Mouse (Mus musculus) hindbrain, embryonic 15.5 days (tissue): ENCODE results near the gene Endou. TPM values are rescaled to one million over a fixed set of nuclear protein-coding genes. Genes with fewer than 3 reads are reported as not detected.

Experiments
- ATAC-seq: fragments of 200-750 bp; cut with Nextera tagmentation; 2 replicates; pipeline ENCODE4 v1.8.0; 2017; ENCODE audit warnings: low read depth, moderate number of reproducible peaks, moderate TSS enrichment; ENCODE audit not compliant: low FRiP score
- H3K27ac ChIP-seq: fragments of 300-500 bp; sonication (generic); replicated peaks from 2 replicates; pipeline ENCODE4 v1.5.1; 2015; ENCODE audit warnings: mild to moderate bottlenecking, inconsistent platforms
- H3K27me3 ChIP-seq: fragments of 300-500 bp; sonication (generic); 2 replicates; pipeline ENCODE4 v1.6.1; 2015; ENCODE audit warnings: control low read depth, inconsistent platforms
- H3K36me3 ChIP-seq: fragments of 300-500 bp; sonication (generic); 2 replicates; pipeline ENCODE4 v1.6.1; 2015; ENCODE audit warnings: control low read depth, inconsistent platforms
- H3K4me1 ChIP-seq: fragments of 300-500 bp; sonication (generic); replicated peaks from 2 replicates; pipeline ENCODE4 v1.6.1; 2015; ENCODE audit warnings: control low read depth, inconsistent platforms
- H3K4me2 ChIP-seq: fragments of 300-500 bp; sonication (generic); 2 replicates; pipeline ENCODE4 v1.6.1; 2015; ENCODE audit warnings: moderate library complexity, mild to moderate bottlenecking, inconsistent platforms
- H3K4me3 ChIP-seq: fragments of 300-500 bp; sonication (generic); 2 replicates; pipeline ENCODE4 v1.5.1; 2015; ENCODE audit warnings: mild to moderate bottlenecking, inconsistent platforms
- H3K9ac ChIP-seq: fragments of 300-500 bp; sonication (generic); 2 replicates; pipeline ENCODE4 v1.6.1; 2015; ENCODE audit warnings: inconsistent platforms
- H3K9me3 ChIP-seq: fragments of 300-500 bp; sonication (generic); 2 replicates; pipeline ENCODE4 v1.6.1; 2016; ENCODE audit warnings: control low read depth, inconsistent platforms
- WGBS: fragments of 180-500 bp; shearing (Covaris S2); methylation state at CpG from one replicate; pipeline ENCODE4 v1.1.7; 2015; 5-methylcytosine and 5-hydroxymethylcytosine counted together
- polyA plus RNA-seq: library from polyadenylated mRNA; unstranded; fragments of >200 nt; fragmentation: Nextera tagmentation; extraction: Ambion mirVana; gene quantifications from 2 replicates; pipeline ENCODE4 v1.2.1, GENCODE M21; 2015

Endou gene
- polyA plus RNA-seq, 1 experiment from 2014 or later, result 0.30 TPM

DNA sequence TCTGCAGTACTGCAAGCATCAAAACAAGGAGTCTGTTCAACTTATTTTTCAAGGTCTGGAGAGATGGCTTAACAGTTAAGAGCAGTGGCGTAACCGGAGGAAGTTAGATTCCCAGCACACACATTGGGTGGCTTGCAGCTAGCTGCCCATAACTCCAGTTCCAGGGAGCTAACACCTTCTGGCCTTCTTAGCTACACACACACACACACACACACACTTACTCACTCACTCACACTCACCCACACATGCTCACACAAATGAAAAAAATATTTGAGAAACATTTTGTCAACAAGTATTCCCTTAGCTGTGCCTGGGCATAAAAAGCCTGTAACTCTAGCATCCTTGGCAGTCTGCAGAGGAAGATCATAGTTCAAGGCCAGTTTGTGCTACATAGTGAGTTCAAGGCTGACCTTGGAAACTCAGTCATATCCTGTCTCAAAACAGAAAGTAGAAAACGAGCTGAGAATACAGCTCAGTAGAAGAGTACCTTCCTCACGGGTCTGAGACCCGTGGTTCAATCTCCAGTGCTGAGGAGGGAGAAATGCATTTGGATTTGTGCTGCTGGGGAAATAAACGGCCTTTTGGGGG lies 5.8 kb downstream of the Endou start:
- no peak for ATAC-seq
- no peaks in the 10 kb centered on the region for H3K27me3 ChIP-seq
- H3K4me3 ChIP-seq, result no peak overlapping the region
- H3K4me2 ChIP-seq, result no peak overlapping the region
- no peak overlapping the region for H3K9ac ChIP-seq
- WGBS, result 86% methylated on average over 6 of the region's 6 CpGs
- peaks cover 3% of the 10 kb centered on the region; the same call in 1 of the 2 replicates for H3K4me1 ChIP-seq
- no peaks in the 10 kb centered on the region for H3K9me3 ChIP-seq
- no peak overlapping the region for H3K27ac ChIP-seq
- H3K36me3 ChIP-seq, result no peaks in the 10 kb centered on the region

DNA sequence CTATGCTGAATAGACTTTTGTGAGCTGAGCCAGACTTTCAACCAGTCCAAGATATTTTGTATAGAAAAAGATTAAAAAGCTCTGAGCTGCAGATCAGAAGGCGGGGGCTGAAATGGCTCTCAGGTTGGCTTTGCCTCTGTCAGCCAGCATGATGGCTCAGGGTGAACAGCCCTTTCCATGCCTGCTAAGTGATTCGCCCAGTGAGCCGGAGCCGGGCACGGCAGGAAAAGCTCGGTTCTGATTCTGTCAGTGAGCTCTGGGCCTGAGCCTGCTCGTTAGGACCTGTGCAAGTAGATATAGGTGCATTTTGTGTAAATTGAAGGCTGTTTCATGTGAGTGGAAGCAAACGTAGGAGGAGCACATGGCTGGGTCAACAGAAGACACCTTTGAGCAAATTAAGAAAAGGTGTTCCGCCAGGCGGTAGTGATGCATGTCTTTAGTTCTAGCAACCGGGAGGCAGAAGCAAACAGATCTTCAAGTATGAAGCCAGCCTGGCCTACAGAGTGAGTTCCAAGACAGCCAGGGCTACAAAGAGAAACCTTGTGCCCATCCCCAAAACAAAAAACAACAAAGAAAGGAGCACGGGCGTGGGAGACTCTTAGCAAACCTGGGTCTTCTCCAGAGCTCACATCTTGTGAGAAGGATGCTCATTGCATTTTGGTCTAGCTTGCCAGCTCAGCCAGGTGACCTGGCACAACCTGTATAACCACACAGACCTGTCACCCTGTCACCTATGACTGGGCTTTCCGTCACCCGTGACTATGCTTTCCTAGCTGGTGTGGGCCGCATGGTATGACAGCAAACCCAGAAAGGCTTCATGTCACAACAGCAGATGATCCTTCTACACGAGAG lies 6.6 kb downstream of the Endou start:
- Histone ChIP-seq H3K27me3 (no peaks in the 10 kb centered on the region), H3K4me2 (no peak overlapping the region), H3K4me1 (peaks cover 3% of the 10 kb centered on the region; the same call in 1 of the 2 replicates), H3K9me3 (no peaks in the 10 kb centered on the region), H3K4me3 (no peak overlapping the region), H3K36me3 (no peaks in the 10 kb centered on the region), H3K27ac (peak overlapping the region; percentile 23; the same call in 1 of the 2 replicates), H3K9ac (no peak overlapping the region)
- WGBS, result 89% methylated on average over 17 of the region's 17 CpGs
- ATAC-seq, result no peak

DNA sequence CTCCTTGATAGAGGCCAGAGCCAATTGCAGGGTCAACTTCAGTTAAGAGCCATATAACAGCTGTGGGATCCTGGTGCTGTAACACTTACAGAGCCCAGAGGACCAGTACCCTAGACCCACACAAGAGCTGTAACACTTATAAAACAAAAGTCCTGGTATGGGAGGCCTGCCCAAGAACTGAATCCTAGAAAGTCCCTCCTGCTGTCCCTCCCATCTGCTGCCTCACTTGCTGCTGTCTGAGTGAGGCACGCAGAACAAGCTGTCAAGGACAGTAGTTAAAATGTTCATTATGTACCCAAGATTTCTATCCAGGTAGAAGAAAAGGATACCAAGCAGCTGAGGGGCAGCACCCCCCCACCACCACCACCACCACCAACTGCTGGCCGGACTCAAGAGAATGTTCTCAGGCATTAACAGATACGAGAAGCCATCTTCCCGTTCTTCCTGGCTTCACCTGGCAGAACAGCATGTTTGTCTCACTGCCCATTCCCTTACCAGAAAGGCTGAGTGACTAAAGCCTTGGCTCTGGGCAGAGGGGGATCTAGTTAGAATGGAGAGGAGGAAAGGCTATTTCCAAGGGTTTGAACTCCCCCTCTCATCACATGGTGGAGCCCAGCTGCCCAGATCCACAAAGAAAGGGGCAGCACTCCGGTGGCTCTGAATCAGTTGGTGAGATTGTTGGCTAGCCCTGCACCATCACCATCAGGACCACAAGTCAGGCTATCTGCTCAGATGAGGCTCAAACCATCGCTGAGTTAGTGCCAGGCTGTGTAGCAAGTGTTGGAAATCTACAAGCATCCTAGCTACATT lies 7.4 kb downstream of the Endou start:
- no peak overlapping the region for H3K4me2 ChIP-seq
- H3K9ac ChIP-seq, result no peak overlapping the region
- H3K4me1 ChIP-seq, result no peaks in the 10 kb centered on the region; the same call in 1 of the 2 replicates
- H3K27me3 ChIP-seq, result no peaks in the 10 kb centered on the region
- H3K9me3 ChIP-seq, result no peaks in the 10 kb centered on the region
- no peaks in the 10 kb centered on the region for H3K36me3 ChIP-seq
- H3K4me3 ChIP-seq, result no peak overlapping the region
- 85% methylated on average over 6 of the region's 6 CpGs for WGBS
- ATAC-seq, result no peak
- H3K27ac ChIP-seq, result no peak overlapping the region

DNA sequence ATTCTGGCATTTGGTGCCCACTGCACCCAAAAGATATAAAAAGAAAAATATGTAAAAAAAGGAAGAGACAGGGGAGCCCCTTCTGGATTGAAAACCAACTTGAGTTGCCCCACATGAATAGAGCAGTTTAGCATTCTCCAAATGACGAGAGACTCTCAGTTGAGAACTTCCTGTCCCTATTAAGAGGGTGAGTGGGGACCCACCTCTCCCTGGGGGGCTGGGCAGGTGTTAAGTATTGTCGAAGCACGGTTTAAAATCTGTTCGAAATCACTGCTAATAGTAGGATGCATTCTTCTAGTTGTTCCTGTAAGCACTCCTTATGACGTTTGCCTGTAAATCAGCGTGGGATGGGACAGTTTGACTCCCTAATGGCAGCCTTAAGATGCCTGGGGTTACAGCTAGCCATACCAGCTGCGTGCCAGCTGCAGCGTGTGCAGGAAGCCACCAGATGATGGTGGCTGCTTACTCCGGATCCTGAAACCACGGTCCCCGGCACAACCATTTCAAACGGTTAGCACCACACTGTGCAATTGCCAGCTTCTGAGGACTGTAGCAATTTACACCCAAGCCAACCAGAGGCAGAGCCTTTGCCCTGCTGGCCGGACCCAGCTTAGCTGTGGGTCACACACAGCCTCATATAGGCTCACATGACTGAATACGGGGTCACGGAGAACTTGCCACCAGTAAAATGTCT lies 10.0 kb downstream of the Endou start:
- H3K36me3 ChIP-seq, result no peaks in the 10 kb centered on the region
- no peak overlapping the region for H3K27ac ChIP-seq
- no peak overlapping the region for H3K9ac ChIP-seq
- 67% methylated on average over 15 of the region's 15 CpGs for WGBS
- no peak overlapping the region for H3K4me2 ChIP-seq
- no peaks in the 10 kb centered on the region for H3K27me3 ChIP-seq
- ATAC-seq, result no peak
- H3K4me3 ChIP-seq, result no peak overlapping the region
- H3K9me3 ChIP-seq, result no peaks in the 10 kb centered on the region
- H3K4me1 ChIP-seq, result no peaks in the 10 kb centered on the region; the same call in 1 of the 2 replicates

DNA sequence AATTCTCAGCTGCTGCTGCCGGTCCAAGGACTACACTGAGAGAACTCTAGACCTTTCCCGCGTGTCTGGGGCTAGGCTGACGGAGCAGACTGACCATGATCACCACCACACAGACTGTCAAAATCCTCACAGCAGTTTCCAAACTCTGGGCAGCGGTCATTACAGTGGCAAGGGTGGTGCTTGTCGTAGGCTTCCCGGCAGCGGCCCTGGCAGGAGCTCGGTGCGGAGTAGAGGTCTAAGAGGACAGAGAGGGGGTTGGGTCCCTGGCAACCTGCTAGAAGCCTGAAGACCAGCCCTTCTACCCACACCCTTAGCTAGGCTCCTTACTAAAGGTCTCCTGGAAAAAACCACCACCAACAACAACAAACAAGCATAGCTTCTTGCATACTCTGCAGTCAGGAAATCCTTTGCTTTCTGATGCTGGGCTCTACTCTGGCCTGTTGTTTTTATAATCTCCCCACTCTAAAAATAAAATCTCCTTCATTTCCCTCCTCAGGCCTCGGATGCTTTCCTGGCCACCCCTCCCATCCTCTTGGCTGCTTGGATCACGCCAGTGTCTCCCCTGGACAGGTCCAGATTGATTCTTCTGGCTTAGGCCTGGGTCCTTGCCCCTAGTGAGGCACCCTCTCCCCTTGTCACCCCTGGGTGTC lies 11.0 kb downstream of the Endou start:
- no peaks in the 10 kb centered on the region for H3K27me3 ChIP-seq
- no peaks in the 10 kb centered on the region for H3K36me3 ChIP-seq
- H3K27ac ChIP-seq, result 0 out of 2 replicates have a peak overlapping the region, but pooled peaks have one; percentile 27
- no peaks in the 10 kb centered on the region; the same call in 1 of the 2 replicates for H3K4me1 ChIP-seq
- ATAC-seq, result no peak
- WGBS, result 71% methylated on average over 12 of the region's 12 CpGs
- no peak overlapping the region for H3K4me2 ChIP-seq
- H3K9me3 ChIP-seq, result no peaks in the 10 kb centered on the region
- no peak overlapping the region for H3K4me3 ChIP-seq
- H3K9ac ChIP-seq, result no peak overlapping the region

DNA sequence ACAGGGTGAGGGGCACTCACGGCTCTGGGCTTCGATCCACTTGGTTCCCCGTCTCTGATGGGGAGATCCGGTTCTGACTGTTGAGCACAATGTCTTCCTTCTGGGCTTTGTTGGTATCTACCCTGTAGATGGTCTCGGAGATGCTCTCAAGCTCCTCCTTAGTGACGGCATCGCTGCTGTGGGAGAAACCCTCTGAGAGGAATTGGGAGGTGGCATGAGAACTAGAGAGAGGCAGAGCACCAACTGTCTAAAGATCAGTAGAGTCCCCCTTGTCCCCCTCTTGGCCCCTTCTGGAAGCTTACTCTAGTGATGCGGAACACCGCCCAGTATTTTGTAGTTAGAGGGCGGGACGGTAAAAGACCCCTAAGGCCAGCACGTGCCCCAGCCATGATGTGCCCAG lies 11.6 kb downstream of the Endou start:
- H3K4me1 ChIP-seq, result no peaks in the 10 kb centered on the region; the same call in 1 of the 2 replicates
- ATAC-seq, result no peak
- WGBS, result 90% methylated on average over 12 of the region's 12 CpGs

DNA sequence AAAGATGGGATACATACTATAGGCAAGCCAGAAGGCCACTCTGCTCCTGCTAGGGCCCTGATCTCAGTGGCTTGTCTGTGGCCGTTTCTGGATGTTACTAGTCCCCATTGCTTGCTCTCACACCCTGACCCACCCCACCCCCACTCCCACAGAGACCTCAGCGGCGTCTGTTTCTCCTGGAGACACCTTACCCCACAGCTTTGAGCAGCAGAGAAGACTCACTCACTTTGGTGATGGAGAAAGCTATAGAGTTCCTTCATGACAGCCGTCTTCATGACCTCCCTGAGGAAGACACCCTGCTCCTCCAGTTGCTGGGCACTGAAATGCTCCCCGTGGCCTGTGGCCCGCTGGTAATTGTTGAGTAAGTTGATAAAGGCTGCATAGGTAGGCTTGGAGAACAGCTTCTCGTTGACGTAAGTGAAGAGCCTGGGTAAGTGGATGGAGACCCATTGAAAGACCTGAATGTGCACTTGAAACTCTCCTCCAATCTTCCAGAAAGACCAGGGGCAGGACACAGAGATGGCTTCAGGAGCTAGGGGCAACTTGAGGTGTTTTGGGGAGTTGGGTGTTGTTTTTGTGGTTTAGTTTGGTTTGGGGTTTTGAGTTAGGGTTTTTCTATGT lies 12.5 kb downstream of the Endou start:
- H3K9ac ChIP-seq, result no peak overlapping the region
- no peaks in the 10 kb centered on the region for H3K4me1 ChIP-seq
- no peak for ATAC-seq
- H3K27ac ChIP-seq, result no peak overlapping the region
- no peaks in the 10 kb centered on the region for H3K9me3 ChIP-seq
- no peak overlapping the region for H3K4me3 ChIP-seq
- H3K27me3 ChIP-seq, result no peaks in the 10 kb centered on the region
- 88% methylated on average over 8 of the region's 8 CpGs for WGBS
- no peaks in the 10 kb centered on the region for H3K36me3 ChIP-seq
- H3K4me2 ChIP-seq, result no peak overlapping the region

More for the DNA sequence above, 11.6 kb downstream of the Endou start:
- no peak overlapping the region for H3K9ac ChIP-seq
- H3K4me2 ChIP-seq, result no peak overlapping the region
- H3K9me3 ChIP-seq, result no peaks in the 10 kb centered on the region
- no peaks in the 10 kb centered on the region for H3K27me3 ChIP-seq
- H3K36me3 ChIP-seq, result no peaks in the 10 kb centered on the region
- no peak overlapping the region for H3K4me3 ChIP-seq
- H3K27ac ChIP-seq, result no peak overlapping the region

DNA sequence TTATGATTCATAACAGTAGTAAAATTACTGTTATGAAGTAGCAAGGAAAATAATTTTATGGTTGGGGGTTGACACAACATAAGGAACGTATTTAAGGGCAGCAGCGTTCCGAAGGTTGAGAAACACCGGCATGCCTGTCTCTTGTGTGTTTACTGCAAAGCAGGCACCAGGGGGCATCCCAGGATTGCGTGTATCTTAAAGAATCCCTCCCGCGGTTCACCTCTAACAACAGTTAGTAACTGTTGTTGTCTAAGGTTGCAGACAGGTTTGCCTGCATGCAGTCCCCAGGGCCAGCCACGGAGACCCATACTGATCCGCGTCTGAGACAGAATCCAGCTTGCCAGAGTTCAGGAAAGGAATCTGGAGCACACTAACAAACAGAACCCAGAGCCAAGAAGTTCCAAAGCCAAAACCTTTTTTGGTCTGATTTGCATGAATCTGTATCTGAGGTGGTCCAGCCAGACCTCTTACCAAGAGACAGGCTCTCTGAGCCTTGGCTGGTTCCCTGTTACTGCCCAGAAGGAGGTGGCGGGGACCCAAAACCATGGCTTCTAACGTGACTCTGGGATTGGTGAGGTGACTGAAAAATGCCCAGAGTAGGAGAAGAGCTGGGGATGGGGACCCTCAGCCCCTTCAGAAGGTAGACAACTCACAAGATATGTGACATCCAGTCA lies 13.1 kb downstream of the Endou start:
- H3K27me3 ChIP-seq, result no peaks in the 10 kb centered on the region
- no peaks in the 10 kb centered on the region for H3K9me3 ChIP-seq
- H3K27ac ChIP-seq, result no peak overlapping the region
- 28% methylated on average over 12 of the region's 12 CpGs for WGBS
- H3K4me3 ChIP-seq, result no peak overlapping the region
- H3K9ac ChIP-seq, result no peak overlapping the region
- peak; percentile 42; the same call in 1 of the 2 replicates for ATAC-seq
- no peak overlapping the region for H3K4me2 ChIP-seq
- no peaks in the 10 kb centered on the region for H3K4me1 ChIP-seq
- H3K36me3 ChIP-seq, result no peaks in the 10 kb centered on the region

DNA sequence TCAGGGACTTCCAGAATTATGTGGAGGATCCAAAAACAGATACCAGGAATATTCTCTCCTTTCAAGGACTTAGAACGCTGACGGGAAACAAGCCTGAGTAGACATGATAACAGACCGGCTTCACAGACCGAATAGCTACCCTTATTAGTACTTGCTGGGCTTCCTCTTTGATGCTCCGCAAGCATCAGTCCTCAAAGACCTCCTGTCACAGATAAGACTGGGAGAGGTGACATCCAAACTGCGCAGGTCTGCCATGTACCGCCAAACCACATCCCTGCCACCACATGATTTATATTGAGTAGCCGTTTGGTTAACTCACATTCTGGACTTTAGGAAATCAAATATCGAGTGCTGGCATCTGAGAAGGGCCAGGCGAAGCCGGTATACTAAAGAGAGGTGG lies 14.4 kb downstream of the Endou start:
- WGBS, result 96% methylated on average over 11 of the region's 11 CpGs
- Histone ChIP-seq H3K4me2 (no peak overlapping the region), H3K27ac (no peak overlapping the region), H3K4me3 (no peak overlapping the region), H3K4me1 (no peaks in the 10 kb centered on the region), H3K9me3 (no peaks in the 10 kb centered on the region), H3K27me3 (no peaks in the 10 kb centered on the region), H3K9ac (no peak overlapping the region), H3K36me3 (no peaks in the 10 kb centered on the region)
- no peak for ATAC-seq

DNA sequence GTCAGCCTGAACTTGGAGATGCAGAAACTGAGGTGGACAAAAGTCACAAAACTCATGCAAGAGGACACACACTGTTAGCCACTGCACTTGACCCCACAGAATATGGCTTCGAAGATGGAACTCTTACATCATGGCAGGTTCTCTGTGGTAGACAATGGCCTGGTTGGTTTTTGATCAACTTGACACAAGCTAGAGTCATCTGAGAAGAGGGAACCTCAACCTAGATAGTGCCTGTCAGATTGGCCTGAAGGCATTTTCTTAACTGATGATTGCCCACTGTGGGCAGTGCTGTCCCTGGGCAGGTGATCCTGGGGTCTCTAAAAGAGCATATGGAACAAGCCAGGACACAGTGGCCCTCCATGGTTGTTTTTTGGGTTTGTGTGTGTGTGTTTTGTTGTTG lies 15.4 kb downstream of the Endou start:
- no peak overlapping the region for H3K9ac ChIP-seq
- no peak overlapping the region for H3K27ac ChIP-seq
- H3K4me3 ChIP-seq, result no peak overlapping the region
- WGBS, result 98% methylated on average over 1 of the region's 1 CpGs
- no peak for ATAC-seq
- no peaks in the 10 kb centered on the region for H3K36me3 ChIP-seq
- H3K9me3 ChIP-seq, result no peaks in the 10 kb centered on the region
- H3K4me2 ChIP-seq, result no peak overlapping the region
- no peaks in the 10 kb centered on the region for H3K4me1 ChIP-seq
- H3K27me3 ChIP-seq, result no peaks in the 10 kb centered on the region
